Mouse (Mus musculus) stomach, postnatal 0 days (tissue): ENCODE measurements around the gene Neurog3. TPM values are rescaled to one million over a fixed set of nuclear protein-coding genes. Genes with fewer than 3 reads are reported as not detected.

Experiments
- ATAC-seq: fragments of 200-750 bp; cut with Nextera tagmentation; 2 replicates; pipeline ENCODE4 v1.8.0; 2017; ENCODE audit not compliant: low FRiP score, low TSS enrichment
- DNase-seq: peaks from one replicate; pipeline ENCODE4 v3.0.0-alpha.2; 2016; ENCODE audit warnings: low spot score
- H3K27ac ChIP-seq: fragments of 300-500 bp; sonication (generic); replicated peaks from 2 replicates; pipeline ENCODE4 v1.5.1; 2014; ENCODE audit warnings: mild to moderate bottlenecking, control low read depth
- H3K27me3 ChIP-seq: fragments of 300-500 bp; sonication (generic); 2 replicates; pipeline ENCODE4 v1.6.1; 2014; ENCODE audit warnings: low read length; ENCODE audit not compliant: control insufficient read depth, insufficient read depth
- H3K36me3 ChIP-seq: fragments of 300-500 bp; sonication (generic); 2 replicates; pipeline ENCODE4 v1.6.1; 2014; ENCODE audit warnings: low read length, mixed read lengths; ENCODE audit not compliant: control insufficient read depth, insufficient read depth
- H3K4me1 ChIP-seq: fragments of 300-500 bp; sonication (generic); replicated peaks from 2 replicates; pipeline ENCODE4 v1.6.1; 2014; ENCODE audit warnings: antibody characterized with exemption; ENCODE audit not compliant: control insufficient read depth, insufficient read depth
- H3K4me2 ChIP-seq: fragments of 300-500 bp; sonication (generic); replicated peaks from 2 replicates; pipeline ENCODE4 v1.6.1; 2014; ENCODE audit warnings: low read depth, mild to moderate bottlenecking, control low read depth, moderate library complexity
- H3K4me3 ChIP-seq: fragments of 300-500 bp; sonication (generic); 2 replicates; pipeline ENCODE4 v1.5.1; 2014; ENCODE audit warnings: low read depth, low read length, control low read depth
- H3K9ac ChIP-seq: fragments of 300-500 bp; sonication (generic); 2 replicates; pipeline ENCODE4 v1.6.1; 2014; ENCODE audit warnings: mild to moderate bottlenecking, low read length, control low read depth, mixed read lengths
- H3K9me3 ChIP-seq: fragments of 300-500 bp; sonication (generic); 2 replicates; pipeline ENCODE4 v1.6.1; 2016; ENCODE audit warnings: low read length; ENCODE audit not compliant: control insufficient read depth
- CTCF ChIP-seq: IDR thresholded peaks from 2 replicates; pipeline ENCODE4 v1.5.1; 2016; ENCODE audit warnings: antibody characterized with exemption, low read depth, mild to moderate bottlenecking, moderate library complexity
- EP300 ChIP-seq: optimal IDR thresholded peaks from 2 replicates; pipeline ENCODE3; 2016; ENCODE audit warnings: antibody characterized with exemption
- WGBS: fragments of 180-500 bp; shearing (Covaris S2); extraction: QIAGEN DNeasy Blood & Tissue Kit; methylation state at CpG from one replicate; pipeline ENCODE4 v1.1.7; 2014; 5-methylcytosine and 5-hydroxymethylcytosine counted together
- polyA plus RNA-seq: library from polyadenylated mRNA; unstranded; fragments of >200 nt; fragmentation: Nextera tagmentation; extraction: Ambion mirVana; gene quantifications from 2 replicates; pipeline ENCODE4 v1.2.1, GENCODE M21; 2015

Gene Neurog3
- polyA plus RNA-seq, 1 experiment from 2014 or later: 1.2 TPM

DNA sequence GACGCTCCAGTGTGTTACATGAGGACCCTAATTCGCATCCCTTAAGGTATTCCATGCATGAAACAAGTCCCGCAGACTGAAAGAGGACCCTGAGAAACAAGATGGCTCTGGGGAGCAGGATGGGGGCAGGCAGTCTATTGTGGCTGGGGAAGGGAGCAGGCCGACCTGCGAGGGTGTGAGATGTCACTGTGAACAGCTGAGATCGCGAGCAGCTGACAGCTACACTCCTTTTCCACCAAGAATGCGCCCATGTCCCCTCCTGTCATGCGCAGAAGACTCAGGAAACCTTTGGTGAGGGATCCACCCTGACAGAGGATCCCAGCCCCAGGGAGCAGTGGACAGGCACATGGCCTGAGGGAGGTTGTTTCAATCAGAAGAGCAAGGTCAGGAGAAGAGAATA is 25.8 kb upstream of the Neurog3 start:
- no peaks in the 10 kb centered on the region for H3K36me3 ChIP-seq
- WGBS: 72% methylated on average over 9 of the region's 9 CpGs
- H3K9me3 ChIP-seq: no peaks in the 10 kb centered on the region
- no peaks in the 10 kb centered on the region for H3K4me1 ChIP-seq
- ATAC-seq: no peak
- no peak overlapping the region for H3K9ac ChIP-seq
- no peak overlapping the region for H3K4me2 ChIP-seq
- no peak for DNase-seq
- no peaks in the 10 kb centered on the region for H3K27me3 ChIP-seq
- no peak overlapping the region for H3K27ac ChIP-seq
- TF ChIP-seq CTCF: no peak
- no peak for TF ChIP-seq EP300
- no peak overlapping the region for H3K4me3 ChIP-seq

DNA sequence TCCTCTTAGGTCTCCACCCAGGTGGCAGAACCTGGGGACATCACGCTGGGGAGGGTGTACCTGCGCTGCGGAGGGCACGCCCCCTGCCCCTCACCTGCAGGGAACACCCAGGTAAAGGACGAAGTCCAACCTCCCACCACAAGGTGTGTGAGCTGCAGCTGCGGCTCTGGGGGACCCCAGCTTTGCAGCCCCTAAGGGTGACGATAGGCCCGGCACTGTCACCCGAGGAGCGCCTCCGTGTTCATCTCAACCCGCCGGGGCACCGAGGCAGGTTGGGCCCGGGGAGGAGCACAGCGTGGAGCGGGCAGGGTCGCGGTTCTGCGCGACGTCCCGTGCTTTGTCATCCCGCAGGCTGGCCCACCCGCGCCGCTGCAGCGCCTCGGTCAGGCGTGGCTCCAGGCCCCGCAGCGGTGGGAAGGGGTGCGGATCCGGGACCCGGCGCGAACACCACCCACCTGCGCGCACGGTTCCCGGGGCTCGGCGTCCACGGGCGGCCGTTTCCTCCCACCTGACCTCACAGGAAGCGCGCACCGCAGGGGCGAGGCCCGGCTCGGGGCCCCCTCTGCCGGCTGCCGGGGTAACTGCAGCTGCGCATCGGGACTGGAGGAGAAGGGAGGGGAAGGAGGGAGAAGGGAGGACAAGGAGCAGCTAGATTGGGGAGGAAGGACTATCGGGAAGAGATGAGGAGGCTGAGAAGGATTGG is 22.2 kb upstream of the Neurog3 start:
- no peaks in the 10 kb centered on the region for H3K27me3 ChIP-seq
- H3K9me3 ChIP-seq: no peaks in the 10 kb centered on the region
- TF ChIP-seq CTCF: peak; percentile 86
- TF ChIP-seq EP300: no peak
- H3K4me2 ChIP-seq: peak overlapping the region; percentile 84
- H3K4me1 ChIP-seq: no peaks in the 10 kb centered on the region
- peak overlapping the region; percentile 72 for H3K9ac ChIP-seq
- no peaks in the 10 kb centered on the region for H3K36me3 ChIP-seq
- WGBS: under 1% methylated on average over 57 of the region's 57 CpGs
- ATAC-seq: peak; percentile 89
- H3K4me3 ChIP-seq: peak overlapping the region; percentile 59
- peak; percentile 91 for DNase-seq
- H3K27ac ChIP-seq: no peak overlapping the region

DNA sequence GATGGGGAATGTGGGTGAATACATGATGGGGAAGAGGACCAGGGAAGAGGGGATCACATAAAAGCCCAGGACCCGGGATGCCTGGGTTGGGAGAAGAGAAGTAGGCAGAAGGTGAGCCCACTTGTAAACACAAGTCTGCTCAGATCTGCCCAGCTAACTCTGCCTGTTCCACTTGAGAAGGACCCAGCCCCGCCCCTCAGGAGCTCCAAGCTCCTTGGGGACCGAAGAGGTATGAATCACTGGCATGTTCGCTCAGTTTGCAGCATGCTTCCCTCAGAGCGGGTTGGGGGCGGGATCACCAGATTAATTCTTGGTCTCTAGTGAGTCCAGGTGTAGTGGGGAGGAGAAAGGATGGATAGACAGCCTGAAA is 21.7 kb upstream of the Neurog3 start:
- peak overlapping the region; percentile 59; the same call in 1 of the 2 replicates for H3K4me3 ChIP-seq
- WGBS: 42% methylated on average over 6 of the region's 6 CpGs
- H3K36me3 ChIP-seq: no peaks in the 10 kb centered on the region
- no peak for TF ChIP-seq EP300
- TF ChIP-seq CTCF: no peak
- DNase-seq (no peak), ATAC-seq (no peak)
- peak overlapping the region; percentile 84 for H3K4me2 ChIP-seq
- H3K4me1 ChIP-seq: no peaks in the 10 kb centered on the region
- H3K9ac ChIP-seq: no peak overlapping the region
- H3K27me3 ChIP-seq: no peaks in the 10 kb centered on the region
- no peaks in the 10 kb centered on the region for H3K9me3 ChIP-seq
- H3K27ac ChIP-seq: no peak overlapping the region

DNA sequence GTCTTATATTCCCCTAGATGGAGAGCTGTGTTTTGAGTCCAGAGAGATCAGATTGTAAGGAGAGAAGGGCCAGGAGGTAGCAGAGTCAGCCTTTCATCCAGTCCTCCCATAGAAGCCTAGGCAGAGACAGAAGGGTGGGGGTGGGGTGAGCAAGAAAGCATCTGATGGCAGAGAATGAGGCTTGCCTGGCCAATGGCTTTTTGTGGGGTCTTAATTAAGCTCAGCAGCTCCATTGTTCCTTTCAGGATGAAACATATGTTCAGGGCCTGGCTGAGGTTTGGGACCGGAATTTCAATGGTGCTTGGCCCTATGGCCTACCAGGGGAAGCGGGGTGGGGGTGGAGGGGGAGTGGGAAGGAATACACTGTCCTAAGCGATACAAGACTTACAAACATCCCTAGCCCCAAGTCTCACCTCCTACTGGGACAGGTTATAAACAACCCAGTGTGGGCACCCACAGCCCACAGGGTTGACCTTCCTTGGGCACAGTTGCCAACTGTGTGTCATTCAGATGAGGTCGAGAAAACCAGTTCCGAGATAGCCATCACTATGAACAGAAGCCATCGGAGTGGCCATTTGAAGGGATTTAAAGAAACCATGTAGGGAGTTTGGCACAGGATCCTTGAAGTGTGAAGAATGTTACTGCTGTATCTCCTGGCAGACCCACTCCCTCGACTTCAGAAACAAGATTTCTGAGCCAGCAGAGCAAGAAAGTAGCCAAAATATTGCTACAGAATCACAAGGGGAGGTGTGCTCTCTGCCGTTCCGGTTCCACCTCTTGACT is 18.8 kb upstream of the Neurog3 start:
- WGBS: 79% methylated on average over 9 of the region's 9 CpGs
- no peaks in the 10 kb centered on the region for H3K27me3 ChIP-seq
- no peak overlapping the region for H3K27ac ChIP-seq
- H3K4me3 ChIP-seq: no peak overlapping the region
- no peaks in the 10 kb centered on the region for H3K9me3 ChIP-seq
- H3K4me1 ChIP-seq: no peaks in the 10 kb centered on the region
- no peak overlapping the region for H3K9ac ChIP-seq
- DNase-seq (no peak), ATAC-seq (no peak)
- H3K36me3 ChIP-seq: no peaks in the 10 kb centered on the region
- no peak overlapping the region for H3K4me2 ChIP-seq
- TF ChIP-seq EP300 (no peak), CTCF (no peak)

DNA sequence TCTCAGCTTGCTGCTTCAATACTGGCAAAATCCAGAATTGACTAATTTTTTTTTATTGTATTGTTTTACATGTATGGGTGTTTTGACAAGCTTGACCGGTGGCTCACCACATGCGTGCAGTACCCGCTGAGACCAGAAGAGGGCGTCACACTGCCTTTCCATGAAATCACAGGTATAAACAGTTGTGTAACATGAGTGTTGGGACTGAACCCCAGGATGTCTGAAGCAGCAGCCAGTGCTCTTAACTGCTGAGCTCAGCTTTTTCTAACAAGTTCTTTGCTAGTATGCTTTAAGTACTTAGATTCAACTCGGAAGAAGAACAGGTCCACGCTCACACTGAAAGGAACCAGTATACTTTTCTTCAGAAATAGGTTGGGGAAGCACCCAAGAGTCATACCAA is 5.8 kb upstream of the Neurog3 start:
- H3K9ac ChIP-seq: no peak overlapping the region
- H3K4me2 ChIP-seq: no peak overlapping the region
- no peaks in the 10 kb centered on the region for H3K4me1 ChIP-seq
- no peak overlapping the region for H3K27ac ChIP-seq
- H3K9me3 ChIP-seq: no peaks in the 10 kb centered on the region
- DNase-seq: no peak
- TF ChIP-seq EP300 (no peak), CTCF (peak; percentile 54)
- WGBS: 46% methylated on average over 6 of the region's 6 CpGs
- ATAC-seq: no peak
- H3K36me3 ChIP-seq: no peaks in the 10 kb centered on the region
- no peak overlapping the region for H3K4me3 ChIP-seq
- peaks cover 18% of the 10 kb centered on the region; the same call in 1 of the 2 replicates for H3K27me3 ChIP-seq

DNA sequence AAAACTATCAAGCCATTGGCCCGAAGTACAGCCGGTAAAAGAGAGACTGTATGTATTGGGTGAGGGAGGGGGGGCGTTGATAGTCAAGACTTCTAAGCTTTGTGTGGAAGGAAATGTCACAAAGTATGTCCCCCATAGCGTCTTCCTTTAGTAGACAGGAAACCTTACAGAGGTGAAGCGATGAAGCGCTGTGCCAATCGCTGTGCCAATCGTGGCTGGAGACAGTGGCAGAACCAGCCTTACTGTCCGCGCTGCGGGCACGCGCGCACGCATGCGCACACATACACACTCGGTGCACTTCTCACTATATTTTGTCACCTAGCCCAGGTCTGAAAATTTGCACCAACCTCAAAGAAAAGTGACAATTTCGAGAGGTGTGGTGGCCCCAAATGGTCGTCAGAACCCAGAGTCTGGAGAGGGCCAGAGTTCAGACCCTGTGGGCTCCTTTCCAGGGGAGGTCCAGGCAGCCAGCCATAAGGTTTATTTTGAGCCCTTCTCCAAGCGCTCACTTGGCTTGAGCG is 5.1 kb upstream of the Neurog3 start:
- TF ChIP-seq CTCF (no peak), EP300 (no peak)
- no peaks in the 10 kb centered on the region for H3K4me1 ChIP-seq
- no peak overlapping the region for H3K27ac ChIP-seq
- WGBS: 30% methylated on average over 21 of the region's 21 CpGs
- H3K27me3 ChIP-seq: peaks cover 18% of the 10 kb centered on the region; the same call in 1 of the 2 replicates
- no peaks in the 10 kb centered on the region for H3K36me3 ChIP-seq
- H3K4me3 ChIP-seq: no peak overlapping the region
- H3K4me2 ChIP-seq: no peak overlapping the region
- no peak overlapping the region for H3K9ac ChIP-seq
- no peak for DNase-seq
- no peak for ATAC-seq
- no peaks in the 10 kb centered on the region for H3K9me3 ChIP-seq
